Mouse (Mus musculus) neutrophil, adult 5-6 weeks (primary cell): ENCODE data around the gene Snx3. TPM values are rescaled to one million over a fixed set of nuclear protein-coding genes. Genes with fewer than 3 reads are reported as not detected.

Experiments used
- ATAC-seq: fragments of 151-379, 151-347 bp; 2 replicates; pipeline ENCODE4 v1.8.0; 2017; ENCODE audit warnings: mild to moderate bottlenecking, moderate TSS enrichment; ENCODE audit not compliant: insufficient number of reproducible peaks, poor library complexity, low FRiP score, severe bottlenecking; ENCODE audit errors: extremely low read depth
- total RNA-seq: library from RNA; stranded (forward); fragments of 200-1000 nt; gene quantifications from 2 replicates; pipeline ENCODE4 v1.2.3, GENCODE M21; 2017

Snx3 gene
- 62.6 and 71.9 TPM in 2 replicates for total RNA-seq

DNA sequence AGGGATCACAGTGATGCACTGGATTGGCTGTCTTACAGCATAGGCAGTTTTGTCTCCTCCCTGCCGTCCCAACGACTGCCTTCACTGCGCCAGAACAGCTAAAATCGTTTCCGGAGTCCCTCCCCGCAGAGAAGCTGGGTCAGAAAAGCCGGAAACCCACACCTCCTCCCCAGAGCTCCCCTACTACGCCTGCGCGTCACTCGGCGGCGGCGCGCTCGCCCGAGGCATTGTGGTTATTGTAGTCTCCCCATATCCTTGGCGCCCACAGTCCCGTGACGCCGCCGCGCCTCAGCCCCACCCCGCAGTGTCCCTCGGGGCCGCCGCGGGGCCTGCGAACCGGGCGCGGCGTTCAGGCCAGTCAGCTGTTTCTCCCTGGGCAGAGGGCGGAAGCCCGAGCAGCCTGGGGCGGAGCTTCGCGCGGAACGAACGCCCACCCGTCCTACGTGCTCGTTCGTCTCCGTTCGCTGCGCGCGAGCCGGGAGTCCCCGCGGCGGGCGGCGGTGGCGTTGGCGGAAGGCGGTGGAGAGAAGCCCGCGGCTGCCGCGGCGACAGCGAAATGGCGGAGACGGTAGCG is at the start of gene Snx3:
Snx3 (plus strand) TSS at position 256 of the 574 bp plus-strand sequence.
- ATAC-seq = peak; percentile 90

DNA sequence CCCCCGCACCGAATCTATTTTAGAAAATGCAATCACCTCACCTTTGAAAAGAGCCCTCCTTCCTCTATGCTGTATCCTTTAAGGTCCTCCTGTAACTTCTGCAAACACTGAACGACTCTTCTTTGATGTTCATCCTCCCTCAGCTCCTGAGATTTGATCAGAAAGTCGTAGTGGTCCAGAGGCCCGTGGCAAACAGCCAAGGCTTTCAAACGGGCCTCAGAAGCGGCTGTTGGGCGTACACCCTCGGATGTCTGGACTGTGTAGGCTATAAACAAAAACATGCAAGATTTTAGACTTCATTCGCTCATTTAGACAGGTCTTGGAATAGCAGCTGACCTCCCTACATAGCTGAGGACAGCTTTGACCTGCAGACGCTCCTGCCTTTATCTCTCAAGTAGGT is 47.6 kb upstream of the Snx3 start:
- no peak for ATAC-seq

DNA sequence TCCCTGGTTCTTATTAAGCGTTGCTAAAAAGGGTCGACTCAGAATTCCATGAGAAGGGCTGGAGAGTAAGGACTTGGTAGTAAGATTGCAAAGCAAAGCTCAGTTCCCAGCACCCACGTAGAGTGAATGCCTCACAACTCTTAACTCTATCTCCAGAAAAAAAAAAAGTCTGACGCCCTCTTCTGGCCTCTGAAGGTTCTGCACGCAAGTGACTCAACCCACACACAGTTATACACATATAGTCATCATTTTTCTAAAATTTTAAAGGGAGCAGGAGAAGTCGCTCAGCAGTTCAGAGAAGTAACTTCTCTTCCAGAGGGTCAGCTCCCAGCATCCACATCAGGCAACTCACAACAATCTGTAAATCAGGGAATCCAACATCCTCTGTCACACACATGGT is 47.1 kb upstream of the Snx3 start:
- ATAC-seq = no peak

DNA sequence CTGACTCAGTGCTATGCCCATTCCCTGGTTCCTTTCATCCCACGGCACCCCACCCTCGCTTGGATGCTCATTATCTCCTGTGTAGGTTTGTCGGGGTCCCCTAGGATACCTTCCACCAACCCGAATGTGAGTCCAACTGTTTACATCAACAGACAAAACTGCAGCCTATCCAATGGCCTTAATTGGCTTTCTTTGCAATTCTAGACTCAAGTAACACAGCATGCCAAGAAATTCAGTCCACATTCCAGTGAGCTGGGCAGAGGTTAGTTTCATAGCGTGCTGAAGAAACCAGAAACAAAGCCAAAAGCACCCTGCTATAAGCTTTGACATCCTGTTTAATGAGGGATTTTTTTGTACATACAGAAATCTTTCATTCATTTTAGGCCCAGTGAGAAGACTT is 45.8 kb upstream of the Snx3 start:
- ATAC-seq = no peak

DNA sequence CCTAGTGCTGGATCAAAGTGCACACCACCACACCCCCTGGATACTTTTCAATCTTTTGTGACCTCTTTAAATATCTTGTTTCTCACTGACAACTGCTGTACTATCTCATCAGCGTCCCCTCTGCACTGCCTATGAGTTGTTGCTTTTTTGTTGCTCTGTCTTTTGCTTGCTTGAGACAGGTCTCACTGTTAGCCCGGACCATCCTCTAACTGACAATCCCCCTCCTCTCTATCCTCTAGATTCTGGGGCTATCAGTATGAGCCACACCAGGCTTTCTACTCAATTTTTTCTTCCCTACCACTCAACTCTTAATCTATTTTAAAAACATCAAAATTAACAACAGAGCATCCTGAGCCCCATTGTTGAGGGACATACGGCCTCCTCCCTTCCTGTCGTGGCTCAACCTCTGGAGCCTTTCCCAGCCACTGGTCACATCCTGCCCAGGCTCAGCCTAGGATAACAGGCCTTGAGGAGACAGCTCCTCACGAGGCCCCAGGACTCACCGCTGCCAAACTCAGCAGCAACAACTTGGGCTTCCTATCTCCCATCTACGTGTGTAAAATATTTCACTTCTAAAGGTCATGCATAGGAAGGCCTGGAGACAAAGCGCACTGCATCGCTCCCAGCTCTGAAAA is 44.2 kb upstream of the Snx3 start:
- no peak for ATAC-seq

DNA sequence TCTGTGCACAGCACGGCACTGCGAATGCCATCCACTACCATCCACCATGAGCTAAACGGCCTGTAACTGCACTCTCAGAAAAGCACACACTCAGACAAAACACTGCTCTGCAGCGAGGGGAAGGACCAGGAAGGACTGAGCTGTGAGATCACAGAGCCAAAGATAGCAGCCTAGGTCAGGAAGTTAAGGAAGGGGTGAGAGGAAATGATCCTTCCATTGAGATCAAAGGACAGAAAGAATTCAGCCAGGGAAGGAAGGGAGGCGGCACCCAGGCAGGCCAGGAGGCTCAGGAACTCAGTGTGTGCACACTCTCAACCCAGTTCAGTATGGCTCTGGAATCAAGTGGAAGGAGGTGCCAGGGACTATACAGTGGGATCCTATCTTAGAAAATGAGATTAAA is 37.6 kb upstream of the Snx3 start:
- no peak for ATAC-seq

DNA sequence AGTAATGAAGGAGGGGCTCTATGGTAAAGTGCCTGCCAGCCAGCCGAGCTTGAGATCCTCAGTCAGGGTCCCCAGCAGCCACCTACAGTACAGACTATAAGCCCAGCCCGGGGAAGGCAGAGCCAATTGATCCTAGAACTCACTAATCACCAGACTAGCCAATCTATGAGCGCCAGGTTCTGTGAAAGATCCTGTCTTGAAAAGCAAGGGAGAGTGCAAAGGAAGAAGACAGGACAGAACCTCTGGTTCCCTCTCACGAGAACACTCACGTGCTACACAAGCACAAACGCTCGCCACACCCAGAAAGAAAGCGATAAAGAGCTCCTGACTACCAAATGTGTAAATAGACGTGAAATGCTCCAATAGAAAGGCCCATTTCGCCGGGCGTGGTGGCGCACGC is 37.0 kb upstream of the Snx3 start:
- ATAC-seq = no peak

DNA sequence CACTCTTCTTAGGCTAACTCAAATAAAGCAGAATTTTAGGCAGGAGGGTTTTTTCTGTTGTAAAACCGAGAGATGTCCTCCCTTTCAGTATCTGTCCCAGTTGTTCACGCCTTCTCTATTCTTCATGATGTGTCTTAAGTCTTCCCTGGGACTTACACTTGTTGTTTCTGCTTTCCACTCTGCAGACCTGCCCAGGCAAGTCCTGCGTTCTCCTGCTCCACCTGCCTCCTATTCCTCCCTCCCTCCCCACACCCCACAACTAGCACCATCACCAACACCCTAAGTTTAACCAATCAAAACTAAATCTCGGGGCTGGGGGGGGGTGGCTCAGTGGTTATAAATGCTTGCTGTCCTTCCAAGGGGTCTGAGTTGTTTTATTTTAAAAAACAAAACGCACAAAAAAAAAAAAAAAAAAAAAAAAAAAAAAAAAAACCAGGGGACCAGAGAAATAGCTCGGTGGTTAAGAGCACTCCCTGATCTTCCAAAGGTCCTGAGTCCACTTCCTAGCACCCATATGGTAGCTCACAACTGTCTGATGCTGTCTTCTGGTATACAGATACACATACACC is 26.8 kb upstream of the Snx3 start:
- no peak for ATAC-seq

DNA sequence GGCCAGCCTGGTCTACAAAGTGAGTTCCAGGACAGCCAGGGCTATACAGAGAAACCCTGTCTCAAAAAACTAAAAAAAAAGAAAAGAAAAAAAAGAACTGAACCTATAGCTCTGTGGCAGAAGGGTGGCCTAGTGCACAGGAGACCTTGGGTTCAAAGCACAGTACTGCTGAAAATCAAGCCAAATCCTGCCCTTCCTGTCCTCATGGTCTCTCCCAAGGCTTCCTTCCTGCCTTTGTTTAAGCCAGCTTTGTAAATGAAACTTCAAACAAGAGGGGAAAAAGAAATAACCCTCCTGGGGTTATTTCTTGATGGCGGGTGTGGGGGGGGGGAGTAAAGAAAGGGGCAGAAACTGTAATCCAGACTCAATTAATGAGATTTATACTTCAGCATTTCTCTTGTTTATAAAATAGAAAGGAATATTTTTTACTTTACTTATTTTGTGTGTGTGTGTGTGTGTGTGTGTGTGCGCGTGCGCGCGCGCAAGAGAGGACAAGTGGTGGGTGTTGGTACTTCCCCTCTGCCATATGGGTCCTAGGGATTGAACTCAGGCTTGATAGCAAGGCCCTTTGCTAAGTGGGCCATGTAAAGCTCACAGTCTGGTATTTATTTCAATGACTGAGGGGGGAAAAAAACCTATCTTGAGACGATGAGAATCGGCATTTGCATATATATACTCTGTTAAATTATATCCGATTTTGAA is 24.9 kb upstream of the Snx3 start:
- ATAC-seq = no peak

DNA sequence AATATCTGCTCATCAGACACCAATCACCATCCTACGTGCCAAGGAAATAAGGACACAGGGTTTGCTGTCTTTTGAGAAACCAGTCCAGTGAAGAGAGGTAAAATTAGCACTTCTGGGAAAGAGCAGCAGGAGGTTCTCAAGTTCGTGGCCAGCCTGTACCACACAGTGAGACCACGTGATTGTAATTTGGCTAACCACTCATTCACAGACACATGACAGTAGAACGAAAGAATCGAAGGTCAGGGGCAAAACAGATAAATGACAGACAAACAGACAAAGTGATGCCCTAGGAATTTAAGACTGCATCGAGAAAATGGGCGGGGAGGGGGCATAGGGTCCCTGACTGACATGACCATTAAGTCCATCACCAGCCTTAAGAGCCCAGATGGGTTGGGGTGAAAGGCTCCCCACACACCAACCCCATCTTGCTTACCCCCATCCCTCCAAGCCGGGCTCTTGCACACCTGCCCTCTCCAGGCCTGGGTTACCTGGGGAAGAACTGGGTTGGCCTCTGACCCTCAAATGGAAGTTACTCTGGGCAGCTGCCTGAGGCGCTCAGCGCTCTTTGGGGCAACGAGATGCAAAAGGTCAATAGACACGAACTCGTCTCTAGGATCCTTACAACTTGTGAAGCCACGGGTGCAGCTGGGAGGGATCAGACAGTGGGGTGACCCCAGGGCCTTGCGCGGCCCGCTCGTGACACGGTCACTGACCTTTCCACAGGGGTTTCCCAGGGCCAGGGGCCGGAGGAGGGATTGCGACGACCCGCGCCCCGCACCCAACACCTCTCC is 24.1 kb upstream of the Snx3 start:
- ATAC-seq = no peak

DNA sequence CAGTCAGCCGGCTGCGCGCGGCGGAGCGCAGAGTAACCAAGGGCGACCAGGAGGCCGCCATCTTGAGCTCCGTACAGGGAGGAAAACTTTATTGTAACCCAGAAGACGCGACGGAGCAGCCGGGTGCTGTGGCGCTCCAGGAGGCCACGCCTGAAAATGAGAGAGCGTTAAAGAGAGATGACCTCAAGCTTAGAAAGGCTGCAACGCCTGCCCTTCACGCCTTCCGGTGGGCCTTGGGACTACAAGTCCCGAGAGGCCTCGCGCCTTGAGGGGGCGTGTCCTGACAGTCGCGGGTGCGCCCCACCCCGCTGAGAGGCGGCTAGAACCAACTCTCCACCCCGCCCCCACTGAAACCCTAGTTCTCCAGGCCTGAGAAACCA is 23.5 kb upstream of the Snx3 start, which contains the start of gene Afg1l:
Afg1l (minus strand) TSS at position 225 of the 380 bp plus-strand sequence.
- ATAC-seq = peak; percentile 97

DNA sequence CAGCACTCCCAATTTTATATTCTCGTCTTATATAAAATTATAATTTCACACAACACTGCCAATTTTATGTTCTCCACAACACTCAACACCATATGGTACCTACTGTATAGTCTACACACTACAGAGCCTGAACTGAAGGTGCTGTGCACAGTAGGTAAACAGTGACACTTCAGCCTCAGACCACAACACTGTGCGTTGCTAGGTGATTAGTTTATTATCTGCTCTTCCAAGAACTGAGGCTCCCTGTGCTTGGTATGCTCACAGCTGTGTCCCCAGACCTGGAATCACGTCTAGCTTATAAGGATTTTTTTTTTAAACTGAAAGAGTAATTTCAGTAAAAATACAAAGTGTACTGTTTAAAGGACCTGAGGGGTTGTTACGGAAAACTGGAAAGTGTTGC is 21.1 kb upstream of the Snx3 start:
- ATAC-seq = no peak

DNA sequence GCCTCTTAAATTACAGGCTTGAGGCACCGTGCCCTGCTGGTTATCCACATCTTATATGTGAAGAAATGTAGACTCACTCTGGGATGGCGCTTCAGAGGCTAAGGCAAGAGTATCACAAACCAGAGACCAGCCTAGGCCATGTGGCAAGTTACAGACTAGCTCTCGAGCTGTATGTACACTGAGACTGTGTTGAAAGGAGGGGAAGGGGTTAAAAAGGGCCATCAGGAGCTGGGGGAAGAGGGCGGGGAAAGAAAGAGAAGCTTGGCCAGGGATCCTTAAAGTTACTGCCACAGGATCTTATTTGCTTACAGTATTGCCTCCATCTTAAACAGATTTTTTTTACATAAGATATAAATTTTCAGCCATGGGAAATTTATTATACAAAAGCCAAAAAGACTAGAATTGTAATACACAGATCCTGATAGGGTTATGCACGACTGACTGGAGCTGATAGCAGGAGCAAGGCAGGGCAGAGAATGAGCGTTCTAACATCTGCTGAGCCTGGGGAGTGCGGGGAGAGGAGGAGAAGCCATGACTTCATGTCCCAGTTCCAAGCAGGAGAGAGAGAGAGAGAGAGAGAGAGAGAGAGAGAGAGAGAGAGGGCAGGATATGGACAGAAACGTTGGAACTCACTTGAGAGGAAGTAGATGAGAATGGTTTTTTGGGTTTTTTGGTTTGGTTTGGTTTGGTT is 13.1 kb upstream of the Snx3 start:
- no peak for ATAC-seq

DNA sequence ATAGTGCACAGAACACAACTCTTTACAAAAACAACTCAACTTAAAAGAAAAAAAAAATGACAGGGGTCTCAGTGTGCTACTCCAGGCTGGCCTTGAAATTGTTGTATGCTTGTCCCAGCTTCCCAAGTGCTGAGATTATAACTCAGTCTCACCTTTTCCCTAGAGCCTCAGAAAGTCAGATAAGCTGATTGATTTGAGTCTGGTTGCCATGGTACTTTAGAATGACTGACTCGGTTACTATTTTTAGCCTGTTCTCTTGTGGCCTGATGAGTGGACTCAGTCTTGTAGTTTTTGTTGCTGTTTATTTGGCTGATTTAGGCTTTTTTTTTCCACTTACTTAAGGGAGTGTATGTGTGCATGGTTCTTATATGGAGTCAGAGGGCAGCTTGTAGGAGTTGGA is 10.7 kb upstream of the Snx3 start:
- no peak for ATAC-seq

DNA sequence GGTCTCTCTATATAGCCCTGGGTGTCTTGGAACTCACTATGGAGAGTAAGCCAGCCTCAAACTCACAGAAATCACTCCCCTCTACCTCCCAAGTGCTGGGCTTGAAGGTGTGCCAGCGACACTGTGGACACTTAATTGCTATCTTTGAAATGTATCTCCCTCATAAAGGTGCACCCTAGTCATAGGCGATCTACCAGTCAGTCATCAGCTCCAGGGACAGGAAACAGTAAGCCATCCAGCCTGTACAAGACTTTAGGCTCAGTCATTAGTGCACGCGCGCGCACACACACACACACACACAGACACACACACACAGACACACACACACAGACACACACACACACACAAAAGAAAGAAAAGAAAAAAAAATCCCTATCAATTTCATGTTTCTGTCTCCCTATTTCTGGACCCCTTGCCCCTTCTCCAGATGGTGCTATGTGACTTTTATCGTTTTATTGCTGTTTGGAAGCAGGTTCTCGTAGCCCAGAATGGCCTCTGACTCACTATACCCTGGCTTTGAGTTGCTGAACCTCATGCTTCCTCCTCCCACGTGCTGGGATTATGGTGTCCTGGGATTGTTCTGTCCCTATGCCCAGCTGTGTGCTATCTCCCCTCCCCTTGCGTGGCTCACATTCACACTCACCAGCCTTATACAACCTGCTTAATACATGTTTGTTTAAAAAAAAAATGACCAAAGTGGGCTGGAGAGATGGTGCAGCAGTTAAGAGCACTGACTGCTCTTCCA is 9.6 kb upstream of the Snx3 start:
- ATAC-seq = no peak

DNA sequence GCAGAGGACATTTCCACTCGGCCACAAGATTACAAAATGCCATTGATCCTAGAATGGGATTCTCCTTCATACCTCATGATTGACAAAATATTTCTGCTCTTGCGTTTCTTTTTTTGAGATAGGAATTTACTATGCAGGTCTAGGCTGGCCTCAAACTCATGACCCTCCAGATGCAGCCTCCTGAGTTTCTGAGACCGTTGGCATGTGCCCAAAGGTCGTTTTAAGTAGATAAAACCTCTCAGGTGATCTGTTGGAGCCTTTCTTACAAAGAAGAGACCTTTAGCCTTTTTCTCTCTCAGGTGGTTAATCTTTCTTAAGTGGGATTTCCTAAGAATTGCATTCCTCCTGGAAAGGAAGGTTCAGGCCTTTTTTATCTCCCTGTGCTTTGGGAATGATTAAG is 8.8 kb upstream of the Snx3 start:
- ATAC-seq = no peak

DNA sequence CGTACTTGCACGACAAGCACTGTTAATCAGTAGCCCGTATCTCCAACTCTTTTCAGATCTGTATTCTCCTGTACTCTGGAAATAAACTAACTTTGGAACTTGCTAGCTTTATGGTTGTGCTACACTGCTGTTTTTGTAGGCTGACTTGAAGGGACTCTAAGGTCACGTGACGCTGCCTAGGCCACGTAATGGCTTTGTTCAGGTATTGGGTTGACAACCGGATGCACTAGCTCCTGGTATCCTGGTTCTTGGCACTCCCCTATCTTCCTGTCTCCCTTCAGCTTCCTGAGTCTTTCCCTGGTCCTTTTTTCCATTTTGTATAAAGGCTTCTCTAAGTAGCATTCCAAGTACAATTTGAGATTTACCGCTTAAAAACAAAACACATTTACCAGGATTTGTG is 1.2 kb upstream of the Snx3 start:
- no peak for ATAC-seq

DNA sequence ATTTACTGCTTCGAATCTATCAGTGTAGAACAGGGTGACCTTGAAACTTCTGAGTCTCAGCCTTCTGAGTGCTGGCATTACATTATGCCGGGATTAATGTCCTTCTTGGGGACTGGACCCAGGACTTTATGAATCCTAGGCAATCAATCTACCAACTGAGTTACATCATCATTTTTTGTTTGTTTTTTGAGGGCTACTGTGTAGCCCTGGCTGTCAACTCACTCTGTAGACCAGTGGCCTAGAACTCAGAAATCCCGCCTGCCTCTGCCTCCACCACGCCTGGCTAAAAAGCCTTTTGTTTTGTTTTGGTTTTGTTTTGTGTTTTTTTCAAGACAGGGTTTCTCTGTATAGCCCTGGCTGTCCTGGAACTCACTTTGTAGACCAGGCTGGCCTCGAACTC is 669 bp upstream of the Snx3 start:
- ATAC-seq = no peak
